Mouse (Mus musculus): ENCODE data around the gene Nxph3.

DNA sequence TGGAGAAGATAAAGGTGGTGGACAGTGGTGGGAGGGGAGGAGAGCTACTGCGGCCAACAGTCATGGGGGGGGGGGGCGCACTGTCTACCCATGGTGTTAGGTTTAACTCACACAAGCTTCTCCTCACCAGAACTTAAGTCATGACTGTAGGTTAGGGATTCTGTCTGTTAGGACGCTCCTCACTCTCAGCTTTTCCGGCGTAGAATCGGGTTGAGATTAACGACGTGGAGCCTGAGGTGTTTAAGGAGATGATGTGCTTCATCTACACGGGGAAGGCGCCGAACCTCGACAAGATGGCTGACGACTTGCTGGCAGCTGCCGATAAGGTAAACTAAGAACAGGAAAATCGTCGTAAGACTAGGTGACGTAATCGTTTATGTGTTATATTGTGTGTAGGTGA, 28.7 kb downstream of the Nxph3 start:
- TF ChIP-seq EP300 (IDR thresholded peaks at IDR 0.05; ENCODE audit: low read depth) (no peak), CTCF (IDR thresholded peaks at IDR 0.05; ENCODE audit: low read depth) (no peak)

All from liver, embryonic 14.5 days (tissue).